Mouse (Mus musculus): ENCODE results near the gene Cux2.

GRCm38 (mm10) chr5:121998281-121998680 lies 51.6 kb downstream of the Cux2 start:
- TF ChIP-seq POLR2A (IDR thresholded peaks at IDR 0.05; ENCODE audit: insufficient read length, low read depth) = no peak
- no peak for TF ChIP-seq USF1 (IDR thresholded peaks at IDR 0.05; ENCODE audit: low read depth)
- no peak for TF ChIP-seq TCF3 (IDR thresholded peaks at IDR 0.05; ENCODE audit: insufficient read length, low read depth)
- TF ChIP-seq TCF12 (IDR thresholded peaks at IDR 0.05; ENCODE audit: insufficient read depth, poor library complexity, severe bottlenecking) = no peak
- TF ChIP-seq MYOG (IDR thresholded peaks at IDR 0.05; ENCODE audit: control insufficient read depth in 1 of 3, insufficient read depth in 1 of 3, insufficient read length in 2 of 3, low read depth in 2 of 3) = no peak
- no peak for TF ChIP-seq E2F4 (IDR thresholded peaks at IDR 0.05; ENCODE audit: insufficient read depth)
- no peak for TF ChIP-seq MAX (IDR thresholded peaks at IDR 0.05; ENCODE audit: low read depth)
- TF ChIP-seq REST (IDR thresholded peaks at IDR 0.05; ENCODE audit: insufficient read depth, insufficient read length) = no peak
- TF ChIP-seq CEBPB (IDR thresholded peaks at IDR 0.05; ENCODE audit: insufficient read depth, poor library complexity, severe bottlenecking) = no peak
- TF ChIP-seq POLR2AphosphoS2 (IDR thresholded peaks at IDR 0.05; ENCODE audit: insufficient read length, low read depth) = no peak

All from myocyte (in vitro differentiated cells).